Mouse (Mus musculus) stomach, postnatal 0 days (tissue): ENCODE results near the gene Msi2.

Experiments
- CTCF ChIP-seq: IDR thresholded peaks from 2 replicates; pipeline ENCODE4 v1.5.1; 2016; ENCODE audit warnings: antibody characterized with exemption, low read depth, mild to moderate bottlenecking, moderate library complexity
- EP300 ChIP-seq: optimal IDR thresholded peaks from 2 replicates; pipeline ENCODE3; 2016; ENCODE audit warnings: antibody characterized with exemption

- TF ChIP-seq CTCF (no peak), EP300 (no peak)
Measured at GRCm38 (mm10) chr11:88650275-88650674, 68.0 kb downstream of the Msi2 start.
